Mouse (Mus musculus) neural tube, embryonic 12.5 days (tissue): ENCODE results near the gene Unc45a. TPM values are rescaled to one million over a fixed set of nuclear protein-coding genes. Genes with fewer than 3 reads are reported as not detected.
A peak's percentile ranks its signal among the peaks of the same experiment; 100 is the strongest.
"Not testable (repeated sequence)": the region's sequence is repeated elsewhere in the genome, so short reads cannot be mapped to it uniquely, and the experiment has no call there.

Source experiments
- ATAC-seq: fragments of 200-750 bp; cut with Nextera tagmentation; 2 replicates; pipeline ENCODE4 v1.8.0; 2017; ENCODE audit warnings: low read depth, mild to moderate bottlenecking, moderate TSS enrichment, moderate library complexity; ENCODE audit not compliant: low FRiP score
- H3K27ac ChIP-seq: fragments of 300-500 bp; sonication (generic); 2 replicates; pipeline ENCODE4 v1.5.1; 2016
- H3K27me3 ChIP-seq: fragments of 300-500 bp; sonication (generic); replicated peaks from 2 replicates; pipeline ENCODE4 v1.6.1; 2016; ENCODE audit warnings: mild to moderate bottlenecking
- H3K36me3 ChIP-seq: fragments of 300-500 bp; sonication (generic); 2 replicates; pipeline ENCODE4 v1.6.1; 2016; ENCODE audit warnings: mild to moderate bottlenecking
- H3K4me1 ChIP-seq: fragments of 300-500 bp; sonication (generic); 2 replicates; pipeline ENCODE4 v1.6.1; 2016
- H3K4me2 ChIP-seq: fragments of 300-500 bp; sonication (generic); replicated peaks from 2 replicates; pipeline ENCODE4 v1.6.1; 2016; ENCODE audit warnings: mild to moderate bottlenecking
- H3K4me3 ChIP-seq: fragments of 300-500 bp; sonication (generic); 2 replicates; pipeline ENCODE4 v1.5.1; 2016
- H3K9ac ChIP-seq: fragments of 300-500 bp; sonication (generic); 2 replicates; pipeline ENCODE4 v1.6.1; 2016; ENCODE audit warnings: mild to moderate bottlenecking
- H3K9me3 ChIP-seq: fragments of 300-500 bp; sonication (generic); 2 replicates; pipeline ENCODE4 v1.6.1; 2016; ENCODE audit warnings: mild to moderate bottlenecking
- WGBS: fragments of 180-500 bp; shearing (Covaris S2); methylation state at CpG from one replicate; pipeline ENCODE4 v1.1.7; 2016; 5-methylcytosine and 5-hydroxymethylcytosine counted together
- polyA plus RNA-seq: library from polyadenylated mRNA; unstranded; fragments of >200 nt; fragmentation: Nextera tagmentation; extraction: Ambion mirVana; gene quantifications from 2 replicates; pipeline ENCODE4 v1.2.1, GENCODE M21; 2016

Gene Unc45a
- polyA plus RNA-seq, 1 experiment from 2014 or later, result 59.9 TPM

DNA sequence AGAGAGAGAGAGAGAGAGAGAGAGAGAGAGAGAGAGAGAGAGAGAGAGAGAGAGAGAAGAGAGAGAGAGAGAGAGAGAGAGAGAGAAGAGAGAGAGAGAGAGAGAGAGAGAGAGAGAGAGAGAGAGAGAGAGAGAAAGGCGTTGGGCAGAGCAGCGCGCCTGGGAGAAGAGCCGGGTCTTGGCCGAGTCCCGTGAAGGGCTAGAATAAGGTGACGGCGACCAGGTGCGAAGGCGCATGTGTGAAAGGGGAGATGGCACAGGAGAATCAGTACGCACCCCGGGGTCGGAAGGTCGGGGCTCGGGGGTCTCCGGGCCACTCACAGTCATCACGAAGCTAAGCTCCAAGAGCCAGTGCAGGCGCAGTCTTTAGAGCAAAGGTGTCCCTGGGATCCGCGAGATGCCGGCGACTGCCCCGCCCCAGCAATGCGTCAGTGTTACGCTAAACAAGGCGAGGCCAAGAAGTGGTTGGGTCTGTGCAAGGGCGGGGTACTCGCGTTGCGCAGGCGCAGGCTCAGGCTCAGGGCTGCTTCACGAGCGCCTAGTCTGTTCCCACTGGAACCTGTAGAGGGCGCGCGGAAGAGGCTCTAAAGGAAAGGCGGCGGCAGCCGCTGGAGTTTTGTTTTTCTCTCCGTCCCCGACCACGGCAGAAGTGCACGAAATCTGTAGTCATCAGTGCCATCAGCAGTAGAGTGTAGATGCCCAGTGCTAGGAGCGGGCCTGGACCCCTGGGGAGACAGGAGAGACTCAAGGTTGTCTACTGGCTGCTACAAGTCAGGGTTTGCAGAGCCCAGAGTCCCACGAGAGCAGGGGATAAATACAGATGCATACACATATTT lies 794 bp downstream of the Unc45a start:
- Histone ChIP-seq H3K27ac (peak overlapping the region; percentile 72), H3K9ac (peak overlapping the region; percentile 78), H3K4me2 (peak overlapping the region; percentile 86), H3K4me3 (peak overlapping the region; percentile 64), H3K9me3 (no peaks in the 10 kb centered on the region), H3K4me1 (peaks cover 45% of the 10 kb centered on the region), H3K36me3 (peaks cover 26% of the 10 kb centered on the region), H3K27me3 (no peaks in the 10 kb centered on the region)
- peak; percentile 95 for ATAC-seq
- under 1% methylated on average over 45 of the region's 45 CpGs for WGBS

DNA sequence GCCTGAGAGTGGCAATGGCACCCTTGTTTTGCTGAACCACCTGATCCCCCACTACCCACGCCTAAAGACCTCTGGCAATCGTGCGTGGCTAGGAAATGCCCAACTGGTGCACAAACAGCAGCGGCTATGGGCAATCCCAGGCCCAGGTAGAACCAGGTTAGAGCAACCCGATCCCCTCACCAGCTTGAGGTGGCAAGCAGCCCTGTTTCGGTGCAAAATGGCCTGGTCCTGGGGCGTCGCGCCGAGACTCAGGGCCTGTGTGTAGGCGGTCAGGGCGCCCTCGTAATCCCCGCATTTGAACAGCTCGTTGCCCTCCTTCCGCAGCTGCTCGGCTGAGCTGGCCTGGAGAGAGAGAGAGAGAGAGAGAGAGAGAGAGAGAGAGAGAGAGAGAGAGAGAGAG lies 1.4 kb downstream of the Unc45a start:
- 10% methylated on average over 17 of the region's 17 CpGs for WGBS
- Histone ChIP-seq H3K27me3 (no peaks in the 10 kb centered on the region), H3K36me3 (peaks cover 32% of the 10 kb centered on the region), H3K4me1 (peaks cover 45% of the 10 kb centered on the region), H3K9ac (peak overlapping the region; percentile 78), H3K4me3 (peak overlapping the region; percentile 64), H3K4me2 (peak overlapping the region; percentile 86), H3K27ac (0 out of 2 replicates have a peak overlapping the region, but pooled peaks have one; percentile 42), H3K9me3 (no peaks in the 10 kb centered on the region)
- no peak for ATAC-seq

GRCm38 (mm10) chr7:80336932-80337331 lies 3.9 kb downstream of the Unc45a start:
- Histone ChIP-seq H3K27ac (no peak overlapping the region), H3K4me2 (no peak overlapping the region), H3K36me3 (peaks cover 56% of the 10 kb centered on the region), H3K9me3 (no peaks in the 10 kb centered on the region), H3K9ac (no peak overlapping the region), H3K4me1 (peaks cover 31% of the 10 kb centered on the region), H3K27me3 (no peaks in the 10 kb centered on the region), H3K4me3 (no peak overlapping the region)
- WGBS, result 91% methylated on average over 3 of the region's 3 CpGs
- ATAC-seq, result no peak

- peaks cover 77% of the 10 kb centered on the region for H3K36me3 ChIP-seq
- no peak overlapping the region for H3K4me2 ChIP-seq
- H3K9ac ChIP-seq, result no peak overlapping the region
- 95% methylated on average over 4 of the region's 4 CpGs for WGBS
- no peak overlapping the region for H3K4me3 ChIP-seq
- H3K27me3 ChIP-seq, result no peaks in the 10 kb centered on the region
- H3K9me3 ChIP-seq, result no peaks in the 10 kb centered on the region
- no peak for ATAC-seq
- no peak overlapping the region for H3K27ac ChIP-seq
- H3K4me1 ChIP-seq, result peaks cover 17% of the 10 kb centered on the region
Measured at GRCm38 (mm10) chr7:80334848-80335247, 6.0 kb downstream of the Unc45a start.

DNA sequence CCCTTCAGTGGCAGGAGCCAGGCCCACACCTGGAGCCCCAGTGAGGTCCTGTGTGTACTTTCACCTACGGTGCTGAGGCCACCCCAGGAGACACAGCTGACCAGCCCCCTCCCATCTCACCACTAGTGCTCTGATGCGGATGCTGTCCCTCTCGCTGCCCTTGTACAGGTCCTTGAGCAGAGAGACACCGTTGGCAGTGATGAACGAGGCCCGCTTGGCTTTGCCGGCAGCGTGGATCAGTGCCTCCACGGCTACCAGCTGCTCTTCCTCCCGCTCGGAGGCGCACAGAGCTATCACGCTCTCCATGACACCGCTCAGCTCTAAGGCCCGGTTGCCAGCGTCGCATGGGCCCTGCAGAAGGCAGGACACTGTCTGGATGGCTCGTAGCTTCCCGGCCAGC lies 9.4 kb downstream of the Unc45a start:
- Histone ChIP-seq H3K36me3 (peaks cover 99% of the 10 kb centered on the region), H3K4me2 (no peak overlapping the region), H3K27ac (no peak overlapping the region), H3K9me3 (no peaks in the 10 kb centered on the region), H3K4me3 (no peak overlapping the region), H3K9ac (no peak overlapping the region), H3K27me3 (no peaks in the 10 kb centered on the region), H3K4me1 (no peaks in the 10 kb centered on the region)
- WGBS, result 88% methylated on average over 19 of the region's 19 CpGs
- no peak for ATAC-seq

- ATAC-seq, result no peak
- 93% methylated on average over 8 of the region's 8 CpGs for WGBS
- no peak overlapping the region for H3K4me3 ChIP-seq
Measured at GRCm38 (mm10) chr7:80330278-80330677, 10.5 kb downstream of the Unc45a start.

GRCm38 (mm10) chr7:80326076-80326475 lies 14.7 kb downstream of the Unc45a start:
- Histone ChIP-seq H3K4me2 (no peak overlapping the region), H3K27me3 (no peaks in the 10 kb centered on the region), H3K9ac (no peak overlapping the region), H3K36me3 (peaks cover 62% of the 10 kb centered on the region), H3K27ac (no peak overlapping the region), H3K9me3 (no peaks in the 10 kb centered on the region), H3K4me3 (no peak overlapping the region), H3K4me1 (peaks cover 19% of the 10 kb centered on the region)
- ATAC-seq, result no peak
- 96% methylated on average over 19 of the region's 19 CpGs for WGBS

More at GRCm38 (mm10) chr7:80330278-80330677, 10.5 kb downstream of the Unc45a start:
- Histone ChIP-seq H3K27ac (no peak overlapping the region), H3K27me3 (no peaks in the 10 kb centered on the region), H3K9ac (no peak overlapping the region), H3K4me1 (0 out of 2 replicates have a peak, but pooled peaks cover 3% of the 10 kb centered on the region), H3K4me2 (no peak overlapping the region), H3K9me3 (no peaks in the 10 kb centered on the region), H3K36me3 (peaks cover 100% of the 10 kb centered on the region)

DNA sequence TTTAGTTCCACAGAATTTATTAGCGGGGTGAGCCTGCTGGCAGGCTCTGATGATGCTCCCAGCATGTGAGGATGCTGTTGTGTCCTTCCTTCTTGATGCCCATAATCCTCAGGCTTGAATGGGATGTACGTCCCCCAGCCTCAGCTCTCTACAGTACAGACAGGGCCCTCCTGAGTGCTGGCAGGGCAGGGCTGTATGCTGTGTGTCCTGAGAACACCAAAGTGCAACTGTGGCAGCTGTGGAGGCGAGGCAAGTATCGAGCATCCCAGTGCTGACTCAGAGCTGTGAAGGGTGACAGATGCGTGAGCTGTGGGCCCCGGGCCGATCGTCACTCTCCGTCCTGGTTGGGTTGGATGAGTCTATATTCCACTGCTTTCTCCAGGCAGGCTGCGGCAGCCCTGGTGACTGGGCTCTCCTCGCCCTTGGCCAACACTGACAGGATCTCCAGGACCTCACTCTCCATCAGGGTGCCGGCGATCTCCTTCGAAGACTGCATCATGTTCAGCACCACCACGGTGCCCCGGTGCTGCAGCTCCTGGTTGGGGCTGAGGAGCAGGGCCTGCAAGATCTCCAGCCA lies 15.4 kb downstream of the Unc45a start:
- Histone ChIP-seq H3K36me3 (peaks cover 59% of the 10 kb centered on the region), H3K4me1 (peaks cover 19% of the 10 kb centered on the region), H3K27me3 (no peaks in the 10 kb centered on the region), H3K4me2 (no peak overlapping the region), H3K9ac (no peak overlapping the region), H3K9me3 (no peaks in the 10 kb centered on the region), H3K27ac (no peak overlapping the region), H3K4me3 (no peak overlapping the region)
- WGBS, result 95% methylated on average over 16 of the region's 16 CpGs
- no peak for ATAC-seq

- H3K27me3 ChIP-seq, ATAC-seq, H3K9me3 ChIP-seq, H3K27ac ChIP-seq, H3K4me3 ChIP-seq, H3K9ac ChIP-seq: not testable (repeated sequence)
- Histone ChIP-seq H3K4me1 (peaks cover 19% of the 10 kb centered on the region), H3K4me2 (peak overlapping the region; percentile 80), H3K36me3 (peaks cover 59% of the 10 kb centered on the region)
- 60% methylated on average over 5 of the region's 5 CpGs for WGBS
Measured at GRCm38 (mm10) chr7:80324816-80325119, 16.0 kb downstream of the Unc45a start.

- Histone ChIP-seq H3K27me3 (no peaks in the 10 kb centered on the region), H3K4me3 (peak within 1 kb of the TSS; percentile 46), H3K9ac (peak within 1 kb of the TSS; percentile 57), H3K27ac (0 out of 2 replicates have a peak within 1 kb of the TSS, but pooled peaks have one; percentile 13), H3K9me3 (no peaks in the 10 kb centered on the region), H3K36me3 (peaks cover 59% of the 10 kb centered on the region), H3K4me1 (peaks cover 19% of the 10 kb centered on the region), H3K4me2 (peak within 1 kb of the TSS; percentile 80)
- WGBS, result 4% methylated on average over 38 of the region's 38 CpGs
- ATAC-seq, result peak; percentile 98
Measured at GRCm38 (mm10) chr7:80324043-80324815, 16.6 kb downstream of the Unc45a start, which contains the start of gene Rccd1. Gene Rccd1 (minus strand): TSS chr7:80324454.

- Histone ChIP-seq H3K4me2 (peak overlapping the region; percentile 80), H3K36me3 (peaks cover 57% of the 10 kb centered on the region), H3K27ac (no peak overlapping the region), H3K4me3 (peak overlapping the region; percentile 46), H3K27me3 (no peaks in the 10 kb centered on the region), H3K9me3 (no peaks in the 10 kb centered on the region), H3K4me1 (peaks cover 19% of the 10 kb centered on the region), H3K9ac (peak overlapping the region; percentile 57)
- no peak for ATAC-seq
- 21% methylated on average over 8 of the region's 8 CpGs for WGBS
Measured at GRCm38 (mm10) chr7:80323336-80323735, 17.5 kb downstream of the Unc45a start.

- H3K36me3 ChIP-seq, result peaks cover 42% of the 10 kb centered on the region
- H3K4me1 ChIP-seq, result peaks cover 13% of the 10 kb centered on the region
- WGBS, result 83% methylated on average over 19 of the region's 19 CpGs
- no peak overlapping the region for H3K9ac ChIP-seq
- ATAC-seq, result no peak
- no peaks in the 10 kb centered on the region for H3K27me3 ChIP-seq
- H3K4me2 ChIP-seq, result no peak overlapping the region
- no peak overlapping the region for H3K4me3 ChIP-seq
- H3K9me3 ChIP-seq, result no peaks in the 10 kb centered on the region
- H3K27ac ChIP-seq, result no peak overlapping the region
Measured at GRCm38 (mm10) chr7:80319846-80320496, 20.8 kb downstream of the Unc45a start.
